Mouse (Mus musculus) thymus, postnatal 36 days (tissue): ENCODE data around the gene Ap2b1.
"Not testable (repeated sequence)": the region's sequence is repeated elsewhere in the genome, so short reads cannot be mapped to it uniquely, and the experiment has no call there.

Source experiments
- DNase-seq, 2 experiments: peaks; one replicate each; pipeline ENCODE4 v3.0.0; 2022; ENCODE audit warnings: mixed read lengths in 2 of 2

Ap2b1 gene

DNA sequence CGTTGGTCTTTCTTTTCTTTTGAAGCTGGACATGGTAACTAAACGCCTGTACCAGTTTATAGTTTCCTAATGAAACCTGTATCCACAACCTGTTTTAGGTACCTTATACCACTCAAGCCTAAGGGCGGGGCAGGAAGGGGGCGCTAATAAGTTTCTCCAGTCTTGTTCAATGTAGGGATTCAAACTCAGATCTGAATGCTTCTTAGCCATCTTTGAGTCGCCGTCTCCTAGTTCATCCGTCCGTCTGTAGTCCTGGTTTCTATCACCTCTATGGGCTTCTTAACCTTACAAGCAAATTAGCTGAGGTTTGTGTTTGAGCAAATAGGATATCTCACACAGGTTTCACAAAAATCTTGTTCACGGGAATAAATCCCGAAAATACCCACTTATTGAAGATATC is 3.3 kb downstream of the Ap2b1 start:
- peak in 1 of 2 experiments; percentile 53 for DNase-seq

- peak; percentile 93 for DNase-seq
Observed at GRCm38 (mm10) chr11:83302526-83303251, 3.9 kb downstream of the Ap2b1 start, which contains the start of gene Pex12. TSS of gene Pex12 (minus strand) at chr11:83302586.

- DNase-seq: no peak
Observed at GRCm38 (mm10) chr11:83303751-83304150, 4.9 kb downstream of the Ap2b1 start.

DNA sequence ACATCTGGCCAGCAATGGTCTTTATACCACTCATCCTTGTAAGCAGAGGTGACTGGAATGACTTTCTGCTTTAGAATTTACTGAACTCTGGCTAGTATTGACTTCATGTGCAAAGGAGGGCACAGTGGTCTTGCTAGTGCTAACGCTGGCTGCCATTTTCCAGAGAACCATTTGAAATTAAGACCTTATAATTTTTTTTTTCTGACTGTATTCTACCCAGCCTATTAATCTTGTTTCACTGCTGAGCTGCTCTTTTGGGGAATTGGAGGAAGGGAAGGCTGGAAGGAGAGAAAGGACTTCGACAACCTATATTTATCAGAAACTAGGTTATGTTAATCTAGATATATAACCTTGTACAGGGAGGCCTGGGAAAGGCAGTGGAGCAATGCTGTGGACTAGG is 5.7 kb downstream of the Ap2b1 start:
- no peak for DNase-seq

DNA sequence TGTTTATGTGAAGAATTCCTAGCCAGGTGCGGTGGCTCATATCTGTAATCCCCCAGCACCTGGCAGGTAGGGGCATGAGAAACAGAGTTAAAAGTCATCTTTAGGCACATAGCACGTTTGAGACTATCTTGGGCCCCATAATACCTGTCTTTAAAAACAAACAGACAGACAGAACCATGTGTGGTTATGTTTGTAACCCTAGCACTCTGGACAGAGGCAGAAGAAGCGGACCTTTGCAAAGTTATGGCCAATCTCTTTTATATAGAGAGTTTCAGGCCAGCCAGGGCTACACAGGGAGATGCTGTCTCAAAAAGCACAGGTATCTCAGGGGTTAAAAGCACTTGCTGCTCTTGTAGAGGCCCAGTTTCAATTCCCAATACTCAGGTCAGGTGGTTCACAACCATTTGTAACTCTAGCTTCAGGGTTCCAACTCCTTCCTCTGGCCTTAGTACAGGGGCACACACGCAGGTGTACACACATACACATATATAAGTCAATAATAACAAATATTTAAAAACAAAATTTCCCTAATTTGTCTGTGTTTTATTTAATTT is 8.0 kb downstream of the Ap2b1 start:
- DNase-seq: no peak

DNA sequence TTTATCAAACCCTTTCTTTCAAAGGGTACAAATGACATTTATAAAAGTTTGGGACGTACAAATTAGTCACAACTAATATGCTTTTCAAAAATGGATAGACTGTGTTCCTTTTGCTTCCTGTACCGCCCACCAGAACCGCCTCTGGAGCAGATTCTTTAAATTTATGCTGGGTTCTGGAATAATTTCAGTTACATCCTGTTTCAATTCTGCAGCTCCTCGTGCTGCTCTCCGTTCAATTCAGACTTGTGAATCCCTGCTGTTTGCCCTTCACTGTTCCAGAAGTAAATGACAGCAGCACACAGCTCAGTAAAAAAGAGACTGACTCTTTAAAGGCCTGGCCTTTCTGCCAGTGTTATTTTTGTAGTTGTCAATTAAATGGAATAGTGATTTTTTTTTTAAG is 13.6 kb downstream of the Ap2b1 start:
- no peak for DNase-seq

- no peak for DNase-seq
Observed at GRCm38 (mm10) chr11:83319048-83319447, 20.2 kb downstream of the Ap2b1 start.

GRCm38 (mm10) chr11:83326692-83327091 is 27.9 kb downstream of the Ap2b1 start:
- not testable (repeated sequence) for DNase-seq

DNA sequence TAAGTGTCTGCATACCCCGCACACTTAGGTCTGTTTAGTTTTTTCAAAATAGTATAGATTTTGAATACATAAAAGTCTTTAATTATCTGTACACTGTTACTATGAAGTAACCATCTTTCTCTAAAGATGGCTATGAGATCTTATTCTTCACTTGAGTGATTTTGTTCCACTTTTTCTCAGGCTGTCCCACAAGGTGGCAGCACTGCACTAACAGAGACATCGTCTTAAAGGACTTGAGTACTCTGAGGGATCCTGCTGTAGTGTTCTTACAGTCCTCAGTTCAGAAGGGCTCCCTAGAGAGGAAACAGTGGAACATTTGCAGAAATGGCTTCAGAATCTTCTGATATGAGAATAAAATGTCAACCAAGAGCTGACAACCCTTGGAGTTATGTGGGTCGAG is 28.6 kb downstream of the Ap2b1 start:
- DNase-seq: peak; percentile 45 to 49

GRCm38 (mm10) chr11:83335826-83336225 is 37.0 kb downstream of the Ap2b1 start:
- no peak for DNase-seq

- DNase-seq: no peak
Observed at GRCm38 (mm10) chr11:83339705-83340104, 40.9 kb downstream of the Ap2b1 start.

GRCm38 (mm10) chr11:83341716-83342245 is 43.0 kb downstream of the Ap2b1 start:
- DNase-seq: no peak

- DNase-seq: no peak
Observed at GRCm38 (mm10) chr11:83355428-83355827, 56.6 kb downstream of the Ap2b1 start.

- DNase-seq: peak in 1 of 2 experiments; percentile 5
Observed at GRCm38 (mm10) chr11:83357421-83357820, 58.6 kb downstream of the Ap2b1 start.

DNA sequence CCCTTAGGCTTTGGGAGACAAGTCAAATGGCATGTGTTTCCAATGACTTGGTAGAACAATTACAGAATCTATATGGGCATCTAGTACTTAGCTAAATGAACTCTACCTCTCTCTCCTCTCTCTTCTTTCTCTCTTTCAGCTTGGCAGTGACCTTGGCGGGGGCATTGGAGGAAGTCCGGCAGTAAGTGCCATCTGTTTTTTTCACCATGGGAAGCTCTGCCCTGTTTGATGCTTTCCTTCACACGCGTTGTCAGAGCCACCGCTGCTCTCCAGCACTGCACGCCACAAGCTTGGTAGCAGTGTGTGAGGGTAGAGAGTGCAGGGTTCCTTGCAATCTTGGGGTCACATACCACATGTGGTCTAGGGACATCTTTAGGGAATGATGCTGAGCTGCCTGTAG is 65.8 kb downstream of the Ap2b1 start:
- no peak for DNase-seq

DNA sequence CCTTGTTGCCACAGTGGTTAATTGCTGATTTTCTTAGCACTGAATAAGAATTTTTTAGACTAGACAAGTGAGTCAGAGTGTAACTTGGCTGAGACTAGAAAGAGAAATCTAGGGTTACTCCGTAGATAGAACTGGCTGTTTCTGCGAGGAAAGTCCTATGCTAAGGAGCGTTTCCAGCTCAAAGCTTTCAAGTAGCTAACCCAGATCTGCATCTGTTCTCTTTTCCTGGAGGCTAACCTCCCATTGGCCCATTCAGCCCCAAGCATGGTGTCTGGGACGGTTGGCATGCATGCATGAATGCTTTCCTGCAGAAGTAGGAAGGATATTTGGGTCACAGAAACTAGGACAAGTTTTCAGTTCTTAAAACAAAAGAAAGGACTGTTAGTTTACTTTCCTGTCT is 72.4 kb downstream of the Ap2b1 start:
- DNase-seq: no peak

GRCm38 (mm10) chr11:83379745-83380341 is 81.0 kb downstream of the Ap2b1 start:
- no peak for DNase-seq

DNA sequence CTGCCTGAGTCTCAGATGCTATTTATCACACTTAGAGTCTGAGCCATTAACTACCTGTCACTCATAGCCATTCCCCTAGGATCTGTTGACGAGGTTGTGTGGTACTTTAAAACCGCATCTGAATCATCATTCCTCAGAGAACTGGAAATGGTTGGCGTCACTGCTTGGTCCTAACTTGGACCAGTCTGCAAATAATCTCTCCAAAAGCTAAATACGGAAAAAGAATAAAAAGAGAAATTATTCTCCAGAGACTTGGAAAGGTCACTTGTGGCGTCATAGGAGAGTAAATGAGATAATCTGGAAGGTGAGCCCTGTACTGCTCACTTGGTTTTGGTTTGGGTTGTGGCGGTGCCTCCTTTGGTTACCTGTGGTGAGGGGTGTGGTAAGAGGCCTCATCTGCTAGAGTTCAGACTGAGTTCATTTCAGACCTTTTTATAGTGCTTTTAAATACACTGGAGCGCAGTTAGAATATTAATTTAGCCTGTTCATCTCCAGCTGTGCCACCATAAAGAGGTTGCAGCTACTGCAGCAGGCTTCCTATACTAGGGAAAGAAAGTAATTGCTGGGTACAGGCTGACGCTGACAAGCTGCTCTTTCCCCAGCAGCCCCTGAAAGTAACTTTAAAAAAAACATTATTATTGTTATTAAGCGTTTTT is 84.2 kb downstream of the Ap2b1 start:
- no peak for DNase-seq

DNA sequence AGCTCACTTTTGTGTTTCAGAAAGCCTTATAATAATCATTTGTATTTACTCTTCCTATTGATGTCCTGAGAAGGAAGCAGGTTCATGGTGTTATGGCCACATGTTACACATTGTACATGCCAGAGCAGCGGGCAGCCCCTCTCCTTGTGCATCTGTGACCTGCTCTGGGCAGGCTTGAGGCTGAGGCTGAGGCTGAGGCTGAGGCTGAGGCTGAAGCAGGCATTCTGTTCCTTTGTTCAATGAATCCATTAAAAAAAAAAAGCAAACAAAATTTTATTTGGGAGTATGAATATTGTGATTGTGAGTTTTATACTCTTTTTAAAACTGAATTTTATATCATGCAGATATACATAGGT is 84.7 kb downstream of the Ap2b1 start:
- no peak for DNase-seq

DNA sequence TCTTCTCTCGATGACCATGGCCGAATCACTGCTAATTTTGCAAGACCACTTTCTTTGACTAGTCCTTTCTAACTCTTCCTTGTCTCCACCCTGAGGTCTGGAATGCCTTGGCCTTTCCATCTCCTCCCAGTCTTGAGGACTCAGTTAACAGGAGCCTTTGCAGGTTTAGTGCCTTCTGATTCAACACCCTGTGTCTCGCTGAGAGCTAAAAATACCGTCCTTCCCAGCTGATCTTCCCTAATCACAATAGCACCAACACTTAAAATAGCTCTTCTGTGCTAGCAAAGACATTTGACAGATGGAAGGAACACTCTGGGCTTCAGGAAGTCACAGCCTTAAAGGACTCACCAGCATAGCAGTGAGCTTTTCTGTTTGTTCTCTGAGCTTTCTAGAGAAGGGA is 94.2 kb downstream of the Ap2b1 start:
- no peak for DNase-seq

GRCm38 (mm10) chr11:83394802-83395439 is 96.1 kb downstream of the Ap2b1 start:
- no peak for DNase-seq

GRCm38 (mm10) chr11:83397626-83398025 is 98.8 kb downstream of the Ap2b1 start:
- DNase-seq: no peak

- no peak for DNase-seq
Observed at GRCm38 (mm10) chr11:83398724-83399123, 99.9 kb downstream of the Ap2b1 start.
